ENCODE assay signal across 8 mouse cellular contexts in the genomic region with DNA sequence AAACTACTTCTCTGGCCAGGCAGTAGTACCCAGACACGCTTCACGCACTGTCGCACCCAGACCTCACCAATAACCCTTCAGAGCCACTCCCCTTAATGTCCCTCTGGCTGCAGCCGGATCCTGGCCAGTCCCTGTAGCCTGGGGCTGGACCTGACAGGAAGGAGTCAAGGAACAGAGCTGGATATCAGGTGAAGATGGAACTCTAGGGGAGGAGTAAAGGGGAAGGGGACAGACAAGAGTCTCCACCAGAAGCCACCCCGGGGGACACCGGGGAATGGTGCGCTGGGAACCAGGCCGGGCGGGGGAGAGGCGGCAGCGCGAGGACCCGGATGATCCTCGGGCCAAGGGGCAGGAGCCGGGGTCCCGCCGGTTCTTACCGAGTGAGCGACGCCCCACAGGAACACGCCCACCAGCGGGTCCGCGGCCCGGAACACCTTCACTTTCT. TPM values are rescaled to one million over a fixed set of nuclear protein-coding genes. Genes with fewer than 3 reads are reported as not detected.
A peak's percentile ranks its signal among the peaks of the same experiment; 100 is the strongest.
DNase-seq lines count a peak whose midpoint lies in the region; ATAC-seq and TF ChIP-seq lines count a peak whose summit lies in the region.

No protein-coding gene starts in this region.

- H3K9me3 ChIP-seq in embryonic facial prominence, embryonic 14.5 days (ENCODE audit: control insufficient read depth, low read length), result no peaks in the 10 kb centered on the region
- H3K9me3 ChIP-seq in intestine, embryonic 14.5 days (ENCODE audit: control insufficient read depth, low read length), result no peaks in the 10 kb centered on the region
- no peaks in the 10 kb centered on the region for H3K9me3 ChIP-seq in liver, embryonic 14.5 days (ENCODE audit: control insufficient read depth, low read length)
- H3K9me3 ChIP-seq in neural tube, embryonic 15.5 days (replicated peaks), result no peaks in the 10 kb centered on the region

- H3K27ac ChIP-seq in embryonic facial prominence, embryonic 14.5 days (replicated peaks; ENCODE audit: low read depth, low read length), result no peak overlapping the region
- peak overlapping the region; percentile 43; the same call in 1 of the 2 replicates for H3K27ac ChIP-seq in intestine, embryonic 14.5 days (ENCODE audit: low read depth)
- peak overlapping the region; percentile 80 for H3K27ac ChIP-seq in liver, embryonic 14.5 days
- peak overlapping the region; percentile 61 for H3K27ac ChIP-seq in neural tube, embryonic 15.5 days (replicated peaks)

- peak overlapping the region; percentile 73 for H3K9ac ChIP-seq in embryonic facial prominence, embryonic 14.5 days (ENCODE audit: low read depth, low read length)
- H3K9ac ChIP-seq in intestine, embryonic 14.5 days (ENCODE audit: low read length), result peak overlapping the region; percentile 71
- H3K9ac ChIP-seq in liver, embryonic 14.5 days (replicated peaks), result peak overlapping the region; percentile 88
- peak overlapping the region; percentile 72 for H3K9ac ChIP-seq in neural tube, embryonic 15.5 days (replicated peaks)

- peak; percentile 28 for DNase-seq in ovary, postnatal 36 days (ENCODE audit: low spot score)
- no peak for DNase-seq in ovary, adult 18-20 months (ENCODE audit: low spot score)
- DNase-seq in embryonic facial prominence, embryonic 14.5 days (ENCODE audit: low spot score), result peak; percentile 7
- DNase-seq in intestine, embryonic 14.5 days (ENCODE audit: low spot score), result no peak
- DNase-seq in liver, embryonic 14.5 days (ENCODE audit: low read depth in 3 of 3, low spot score in 3 of 3), result no peak
- DNase-seq in layer of hippocampus, adult 8-10 months (ENCODE audit: low spot score in 2 of 2), result no peak
- no peak for DNase-seq in layer of hippocampus, postnatal 36 days

- ATAC-seq in embryonic facial prominence, embryonic 14.5 days (ENCODE audit: low read depth), result peak; percentile 56
- ATAC-seq in intestine, embryonic 14.5 days (replicated peaks; ENCODE audit: low FRiP score, low TSS enrichment, low read depth), result peak; percentile 59
- peak; percentile 71 for ATAC-seq in liver, embryonic 14.5 days (ENCODE audit: insufficient read depth)
- peak; percentile 60 for ATAC-seq in neural tube, embryonic 15.5 days (ENCODE audit: low FRiP score)

- peaks cover 8% of the 10 kb centered on the region for H3K4me1 ChIP-seq in embryonic facial prominence, embryonic 14.5 days (ENCODE audit: control insufficient read depth, insufficient read depth, low read length)
- peaks cover 6% of the 10 kb centered on the region; the same call in 1 of the 2 replicates for H3K4me1 ChIP-seq in intestine, embryonic 14.5 days (replicated peaks; ENCODE audit: control insufficient read depth, insufficient read depth, low read length)
- H3K4me1 ChIP-seq in liver, embryonic 14.5 days (replicated peaks; ENCODE audit: control insufficient read depth in 2 of 2, insufficient read depth in 2 of 2, low read length in 1 of 2), result peaks cover 27 to 34% of the 10 kb centered on the region in 2 experiments
- peaks cover 22% of the 10 kb centered on the region for H3K4me1 ChIP-seq in neural tube, embryonic 15.5 days

- under 1% methylated on average over 11 of the region's 25 CpGs for WGBS in embryonic facial prominence, embryonic 14.5 days
- under 1% methylated on average over 25 of the region's 25 CpGs for WGBS in intestine, embryonic 14.5 days
- WGBS in liver, embryonic 14.5 days (ENCODE audit: insufficient replicate concordance), result 1% methylated on average over 23 of the region's 25 CpGs
- under 1% methylated on average over 23 of the region's 25 CpGs for WGBS in neural tube, embryonic 15.5 days

- peak overlapping the region; percentile 71 for H3K4me3 ChIP-seq in embryonic facial prominence, embryonic 14.5 days (ENCODE audit: low read depth, low read length)
- H3K4me3 ChIP-seq in intestine, embryonic 14.5 days (ENCODE audit: low read depth, low read length), result peak overlapping the region; percentile 87
- peak overlapping the region; percentile 89 to 97 for H3K4me3 ChIP-seq in liver, embryonic 14.5 days (ENCODE audit: insufficient read depth in 1 of 2, low read depth in 2 of 2, low read length in 2 of 2)
- peak overlapping the region; percentile 90 for H3K4me3 ChIP-seq in neural tube, embryonic 15.5 days (replicated peaks)

- no peaks in the 10 kb centered on the region for H3K27me3 ChIP-seq in embryonic facial prominence, embryonic 14.5 days (replicated peaks; ENCODE audit: control insufficient read depth, insufficient read depth, low read length)
- no peaks in the 10 kb centered on the region for H3K27me3 ChIP-seq in intestine, embryonic 14.5 days (replicated peaks; ENCODE audit: control insufficient read depth, insufficient read depth, low read length)
- H3K27me3 ChIP-seq in liver, embryonic 14.5 days (ENCODE audit: control insufficient read depth, insufficient read depth, low read length), result no peaks in the 10 kb centered on the region
- no peaks in the 10 kb centered on the region for H3K27me3 ChIP-seq in neural tube, embryonic 15.5 days (replicated peaks)

- H3K36me3 ChIP-seq in embryonic facial prominence, embryonic 14.5 days (ENCODE audit: control insufficient read depth, insufficient read depth, low read length), result peaks cover 23% of the 10 kb centered on the region
- H3K36me3 ChIP-seq in intestine, embryonic 14.5 days (ENCODE audit: control insufficient read depth, insufficient read depth, low read length), result peaks cover 24% of the 10 kb centered on the region
- H3K36me3 ChIP-seq in liver, embryonic 14.5 days (replicated peaks; ENCODE audit: control insufficient read depth, insufficient read depth, low read depth), result peaks cover 36% of the 10 kb centered on the region
- H3K36me3 ChIP-seq in neural tube, embryonic 15.5 days, result peaks cover 17% of the 10 kb centered on the region

- TF ChIP-seq EP300 in liver, embryonic 14.5 days (IDR thresholded peaks at IDR 0.05; ENCODE audit: low read depth), result no peak

- no peak for TF ChIP-seq CTCF in liver, embryonic 14.5 days (IDR thresholded peaks at IDR 0.05; ENCODE audit: low read depth)

- peak overlapping the region; percentile 69 for H3K4me2 ChIP-seq in embryonic facial prominence, embryonic 14.5 days (ENCODE audit: low read depth, low read length)
- peak overlapping the region; percentile 82 for H3K4me2 ChIP-seq in intestine, embryonic 14.5 days (ENCODE audit: low read length)
- H3K4me2 ChIP-seq in liver, embryonic 14.5 days (ENCODE audit: low read depth), result peak overlapping the region; percentile 88
- H3K4me2 ChIP-seq in neural tube, embryonic 15.5 days, result peak overlapping the region; percentile 95

RNA-seq across cellular contexts. Expression of a gene that starts 0.4 kb away (rescaled TPM):
- polyA plus RNA-seq in embryonic facial prominence, embryonic 14.5 days (2014; fragmentation: Nextera tagmentation; extraction: Ambion mirVana), result 19.3 and 20.7 TPM in 2 replicates
- polyA plus RNA-seq in intestine, embryonic 14.5 days (2014; fragmentation: Nextera tagmentation; extraction: Ambion mirVana), result 24.2 and 25.9 TPM in 2 replicates
- 28.2 and 31.2 TPM in 2 replicates for polyA plus RNA-seq in liver, embryonic 14.5 days (2012; rRNA removed)
- polyA plus RNA-seq in liver, embryonic 14.5 days (2014; fragmentation: Nextera tagmentation; extraction: Ambion mirVana), result 25.7 and 31.1 TPM in 2 replicates
- 19.8 and 23.0 TPM in 2 replicates for polyA plus RNA-seq in neural tube, embryonic 15.5 days (2015; fragmentation: Nextera tagmentation; extraction: Ambion mirVana)
- total RNA-seq in layer of hippocampus, adult 8-10 months (2022), result 100 to 1,000 TPM in 1 of 4 experiments, 10 to 100 TPM in 3; 95.0 to 107 (median 98.9) TPM
- total RNA-seq in layer of hippocampus, postnatal 36 days (2021), result 10 to 100 TPM; 91.1 to 95.7 TPM

RNA-seq across cellular contexts. Expression of a gene that starts 15.5 kb away (rescaled TPM):
- polyA plus RNA-seq in embryonic facial prominence, embryonic 14.5 days (2014; fragmentation: Nextera tagmentation; extraction: Ambion mirVana), result 112 and 120 TPM in 2 replicates
- 95.8 and 101 TPM in 2 replicates for polyA plus RNA-seq in intestine, embryonic 14.5 days (2014; fragmentation: Nextera tagmentation; extraction: Ambion mirVana)
- polyA plus RNA-seq in liver, embryonic 14.5 days (2012; rRNA removed), result 35.9 and 38.6 TPM in 2 replicates
- 11.2 and 15.0 TPM in 2 replicates for polyA plus RNA-seq in liver, embryonic 14.5 days (2014; fragmentation: Nextera tagmentation; extraction: Ambion mirVana)
- 211 and 245 TPM in 2 replicates for polyA plus RNA-seq in neural tube, embryonic 15.5 days (2015; fragmentation: Nextera tagmentation; extraction: Ambion mirVana)
- total RNA-seq in layer of hippocampus, adult 8-10 months (2022), result 100 to 1,000 TPM; 214 to 267 (median 229) TPM
- total RNA-seq in layer of hippocampus, postnatal 36 days (2021), result 100 to 1,000 TPM; 238 TPM

RNA-seq across cellular contexts. Expression of a gene that starts 21.1 kb away (rescaled TPM):
- polyA plus RNA-seq in embryonic facial prominence, embryonic 14.5 days (2014; fragmentation: Nextera tagmentation; extraction: Ambion mirVana), result 76.7 and 87.7 TPM in 2 replicates
- polyA plus RNA-seq in intestine, embryonic 14.5 days (2014; fragmentation: Nextera tagmentation; extraction: Ambion mirVana), result 49.0 and 57.7 TPM in 2 replicates
- polyA plus RNA-seq in liver, embryonic 14.5 days (2012; rRNA removed), result 6.9 and 7.7 TPM in 2 replicates
- polyA plus RNA-seq in liver, embryonic 14.5 days (2014; fragmentation: Nextera tagmentation; extraction: Ambion mirVana), result 3.4 and 4.8 TPM in 2 replicates
- 32.7 and 34.9 TPM in 2 replicates for polyA plus RNA-seq in neural tube, embryonic 15.5 days (2015; fragmentation: Nextera tagmentation; extraction: Ambion mirVana)
- 100 to 1,000 TPM; 310 to 386 (median 350) TPM for total RNA-seq in layer of hippocampus, adult 8-10 months (2022)
- total RNA-seq in layer of hippocampus, postnatal 36 days (2021), result 100 to 1,000 TPM; 359 to 363 TPM

RNA-seq across cellular contexts. Expression of a gene that starts 30.5 kb away (rescaled TPM):
- 0.86 and 1.7 TPM in 2 replicates for polyA plus RNA-seq in embryonic facial prominence, embryonic 14.5 days (2014; fragmentation: Nextera tagmentation; extraction: Ambion mirVana)
- polyA plus RNA-seq in intestine, embryonic 14.5 days (2014; fragmentation: Nextera tagmentation; extraction: Ambion mirVana), result 0.93 and 1.3 TPM in 2 replicates
- 1.5 and 1.7 TPM in 2 replicates for polyA plus RNA-seq in liver, embryonic 14.5 days (2012; rRNA removed)
- 0.75 and 1.3 TPM in 2 replicates for polyA plus RNA-seq in liver, embryonic 14.5 days (2014; fragmentation: Nextera tagmentation; extraction: Ambion mirVana)
- 1.0 TPM in 2 replicates for polyA plus RNA-seq in neural tube, embryonic 15.5 days (2015; fragmentation: Nextera tagmentation; extraction: Ambion mirVana)
- total RNA-seq in layer of hippocampus, adult 8-10 months (2022), result 10 to 100 TPM; 12.2 to 17.5 (median 14.4) TPM
- total RNA-seq in layer of hippocampus, postnatal 36 days (2021), result 10 to 100 TPM; 15.6 to 27.2 TPM

RNA-seq across cellular contexts. Expression of a gene that starts 46.0 kb away (rescaled TPM):
- 9.0 and 9.8 TPM in 2 replicates for polyA plus RNA-seq in embryonic facial prominence, embryonic 14.5 days (2014; fragmentation: Nextera tagmentation; extraction: Ambion mirVana)
- 54.3 and 66.0 TPM in 2 replicates for polyA plus RNA-seq in intestine, embryonic 14.5 days (2014; fragmentation: Nextera tagmentation; extraction: Ambion mirVana)
- 9.9 and 10.4 TPM in 2 replicates for polyA plus RNA-seq in liver, embryonic 14.5 days (2012; rRNA removed)
- polyA plus RNA-seq in liver, embryonic 14.5 days (2014; fragmentation: Nextera tagmentation; extraction: Ambion mirVana), result 14.6 and 17.1 TPM in 2 replicates
- 69.5 and 70.4 TPM in 2 replicates for polyA plus RNA-seq in neural tube, embryonic 15.5 days (2015; fragmentation: Nextera tagmentation; extraction: Ambion mirVana)
- total RNA-seq in layer of hippocampus, adult 8-10 months (2022), result 100 to 1,000 TPM; 113 to 123 (median 113) TPM
- 100 to 1,000 TPM; 115 to 123 TPM for total RNA-seq in layer of hippocampus, postnatal 36 days (2021)

Comparison
In these comparisons a context has a peak if more than half of its experiments do, and no peak if none do; other contexts are left out.
1. DNase-seq: peak in ovary, postnatal 36 days (single experiment) and embryonic facial prominence, embryonic 14.5 days (single experiment); none in ovary, adult 18-20 months (single experiment), intestine, embryonic 14.5 days (single experiment), liver, embryonic 14.5 days (0 of 3), layer of hippocampus, adult 8-10 months (0 of 2) and layer of hippocampus, postnatal 36 days (0 of 2).
2. Peak in every context shown above with its lines, with median percentiles within 50 percentile points of each other: ATAC-seq, H3K4me2 ChIP-seq, H3K4me3 ChIP-seq and H3K9ac ChIP-seq.